Mouse (Mus musculus) G1E (cell line): ENCODE data around the gene Lao1. TPM values are rescaled to one million over a fixed set of nuclear protein-coding genes. Genes with fewer than 3 reads are reported as not detected.
A peak's percentile ranks its signal among the peaks of the same experiment; 100 is the strongest.

Experiments
- ATAC-seq: 2 replicates; pipeline ENCODE4 v1.8.0; 2016; ENCODE audit warnings: mild to moderate bottlenecking; ENCODE audit not compliant: insufficient number of reproducible peaks, poor library complexity, low FRiP score, severe bottlenecking; ENCODE audit errors: extremely low read depth
- DNase-seq: peaks from one replicate; pipeline ENCODE4 v3.0.0; 2012; ENCODE audit warnings: low spot score
- H3K27me3 ChIP-seq: 2 replicates; pipeline ENCODE4 v1.6.1; 2012; ENCODE audit warnings: mild to moderate bottlenecking, low read length, inconsistent platforms; ENCODE audit not compliant: insufficient read depth
- H3K36me3 ChIP-seq: replicated peaks from 2 replicates; pipeline ENCODE3; 2012; ENCODE audit warnings: mild to moderate bottlenecking, inconsistent platforms
- H3K4me1 ChIP-seq: 2 replicates; pipeline ENCODE4 v1.6.1; 2012; ENCODE audit warnings: low read depth, low read length, inconsistent platforms, mixed read lengths; ENCODE audit not compliant: insufficient read depth
- H3K4me3 ChIP-seq: 2 replicates; pipeline ENCODE4 v1.5.1; 2012; ENCODE audit warnings: low read depth, mild to moderate bottlenecking, inconsistent platforms, low read length, moderate library complexity, mixed read lengths
- H3K9me3 ChIP-seq: replicated peaks from 2 replicates; pipeline ENCODE4 v1.6.1; 2012; ENCODE audit warnings: inconsistent platforms
- CTCF ChIP-seq: IDR thresholded peaks from 2 replicates; pipeline ENCODE4 v1.5.1; 2012; ENCODE audit warnings: low read depth, low read length, inconsistent platforms, mixed read lengths
- GATA1 ChIP-seq: IDR thresholded peaks from 2 replicates; pipeline ENCODE4 v1.6.1; 2012; ENCODE audit warnings: borderline replicate concordance, low read length, inconsistent platforms, mixed read lengths
- GATA2 ChIP-seq: IDR thresholded peaks from 2 replicates; pipeline ENCODE4 v1.6.1; 2012; ENCODE audit warnings: low read depth, low read length, inconsistent platforms, borderline replicate concordance
- POLR2AphosphoS5 ChIP-seq: IDR thresholded peaks from 2 replicates; pipeline ENCODE4 v1.6.1; 2012; ENCODE audit warnings: low read depth, low read length, inconsistent platforms; ENCODE audit not compliant: insufficient replicate concordance
- TAL1 ChIP-seq: conservative IDR thresholded peaks from 2 replicates; pipeline ENCODE4 v1.6.1; 2012; ENCODE audit warnings: low read depth, low read length, inconsistent platforms, mixed read lengths
- polyA plus RNA-seq: library from polyadenylated mRNA; stranded (reverse); fragments of >175 nt; gene quantifications from 2 replicates; pipeline ENCODE4 v1.2.3, GENCODE M21; 2012
- total RNA-seq, 2 experiments: library from RNA; stranded (forward) in 1 of 2; stranded (reverse) in 1 of 2; fragments of 200-1000 nt in 1 of 2; fragments of >200 nt in 1 of 2; fragmentation: Nextera tagmentation in 1 of 2; gene quantifications; 2 replicates each; pipeline ENCODE4 v1.2.3; 2014 to 2017

Lao1 gene
- total and polyA plus RNA-seq, 3 experiments = not detected

- peaks cover 50% of the 10 kb centered on the region for H3K27me3 ChIP-seq
- no peak overlapping the region for H3K4me3 ChIP-seq
- DNase-seq = no peak
- no peak for ATAC-seq
- TF ChIP-seq CTCF = no peak
- TF ChIP-seq GATA2 = no peak
- no peak for TF ChIP-seq GATA1
- no peak for TF ChIP-seq TAL1
- no peak for TF ChIP-seq POLR2AphosphoS5
- H3K36me3 ChIP-seq = no peaks in the 10 kb centered on the region
- no peaks in the 10 kb centered on the region; the same call in 1 of the 2 replicates for H3K9me3 ChIP-seq
- peaks cover 34% of the 10 kb centered on the region for H3K4me1 ChIP-seq
Observed at GRCm38 (mm10) chr4:119001696-119002095, 40.3 kb downstream of the Lao1 start.

DNA sequence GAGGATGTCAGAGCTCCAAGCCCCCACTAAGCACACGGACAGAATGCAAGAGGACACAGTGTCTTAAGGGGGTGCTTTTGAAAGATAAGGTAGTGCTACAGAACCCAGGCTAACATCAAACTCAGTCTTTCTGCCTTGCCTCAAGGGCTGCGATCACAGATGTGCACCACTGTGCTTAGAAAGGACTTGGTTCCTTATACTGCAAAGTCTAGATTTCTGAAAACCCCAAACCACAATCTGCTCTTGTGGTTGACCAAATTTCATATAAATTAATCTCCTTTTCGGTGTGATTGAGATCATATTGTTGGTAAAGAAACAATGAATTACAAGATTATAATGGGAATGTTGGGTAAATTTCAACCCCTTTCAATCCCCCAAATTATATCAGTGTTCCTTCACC is 41.1 kb downstream of the Lao1 start:
- H3K27me3 ChIP-seq = peaks cover 46% of the 10 kb centered on the region
- no peak for TF ChIP-seq GATA2
- TF ChIP-seq GATA1 = no peak
- TF ChIP-seq CTCF = no peak
- TF ChIP-seq POLR2AphosphoS5 = no peak
- no peak for TF ChIP-seq TAL1
- H3K9me3 ChIP-seq = no peaks in the 10 kb centered on the region
- no peak overlapping the region for H3K4me3 ChIP-seq
- DNase-seq (no peak), ATAC-seq (no peak)
- H3K36me3 ChIP-seq = no peaks in the 10 kb centered on the region
- H3K4me1 ChIP-seq = peaks cover 35% of the 10 kb centered on the region

GRCm38 (mm10) chr4:119004178-119004577 is 42.8 kb downstream of the Lao1 start:
- Histone ChIP-seq H3K9me3 (no peaks in the 10 kb centered on the region), H3K36me3 (no peaks in the 10 kb centered on the region), H3K4me1 (peaks cover 46% of the 10 kb centered on the region), H3K27me3 (peaks cover 44% of the 10 kb centered on the region), H3K4me3 (no peak overlapping the region)
- TF ChIP-seq POLR2AphosphoS5 (no peak), GATA1 (no peak), TAL1 (no peak), GATA2 (no peak), CTCF (no peak)
- ATAC-seq (no peak), DNase-seq (no peak)

- Histone ChIP-seq H3K9me3 (no peaks in the 10 kb centered on the region), H3K4me3 (no peak overlapping the region), H3K27me3 (peaks cover 44% of the 10 kb centered on the region), H3K36me3 (no peaks in the 10 kb centered on the region), H3K4me1 (peaks cover 44% of the 10 kb centered on the region)
- no peak for TF ChIP-seq POLR2AphosphoS5
- TF ChIP-seq CTCF = peak; percentile 70; the same call in 1 of the 2 replicates
- peak; percentile 71 for DNase-seq
- no peak for ATAC-seq
Observed at GRCm38 (mm10) chr4:119004613-119005339, 43.4 kb downstream of the Lao1 start.

- TF ChIP-seq CTCF (no peak), GATA2 (no peak), POLR2AphosphoS5 (no peak), GATA1 (no peak), TAL1 (no peak)
- peaks cover 52% of the 10 kb centered on the region for H3K27me3 ChIP-seq
- ATAC-seq = no peak
- no peak overlapping the region for H3K4me3 ChIP-seq
- peaks cover 56% of the 10 kb centered on the region for H3K4me1 ChIP-seq
- H3K9me3 ChIP-seq = no peaks in the 10 kb centered on the region
- H3K36me3 ChIP-seq = no peaks in the 10 kb centered on the region
- no peak for DNase-seq
Observed at GRCm38 (mm10) chr4:119007602-119008001, 46.2 kb downstream of the Lao1 start.

- ATAC-seq = no peak
- H3K4me1 ChIP-seq = peaks cover 56% of the 10 kb centered on the region
- no peaks in the 10 kb centered on the region for H3K36me3 ChIP-seq
- no peaks in the 10 kb centered on the region for H3K9me3 ChIP-seq
- DNase-seq = no peak
- TF ChIP-seq GATA1 = no peak
- no peak for TF ChIP-seq GATA2
- TF ChIP-seq TAL1 = no peak
- H3K4me3 ChIP-seq = no peak overlapping the region
- peaks cover 58% of the 10 kb centered on the region for H3K27me3 ChIP-seq
Observed at GRCm38 (mm10) chr4:119008476-119008875, 47.1 kb downstream of the Lao1 start.

- peaks cover 59% of the 10 kb centered on the region for H3K4me1 ChIP-seq
- no peaks in the 10 kb centered on the region for H3K9me3 ChIP-seq
- H3K4me3 ChIP-seq = no peak overlapping the region
- no peak for DNase-seq
- H3K36me3 ChIP-seq = no peaks in the 10 kb centered on the region
- H3K27me3 ChIP-seq = peaks cover 57% of the 10 kb centered on the region
- TF ChIP-seq CTCF = no peak
- TF ChIP-seq GATA2 = no peak
- TF ChIP-seq POLR2AphosphoS5 = no peak
- no peak for TF ChIP-seq TAL1
- no peak for TF ChIP-seq GATA1
- ATAC-seq = no peak
Observed at GRCm38 (mm10) chr4:119009814-119010213, 48.4 kb downstream of the Lao1 start.
